Mouse (Mus musculus): Measurements from ENCODE around the gene Myl7. TPM values are rescaled to one million over a fixed set of nuclear protein-coding genes. Genes with fewer than 3 reads are reported as not detected.

Gene Myl7
- polyA plus RNA-seq, 1 experiment from 2014 or later: not detected

- 43% methylated on average over 8 of the region's 8 CpGs for WGBS
- ATAC-seq (replicated peaks): no peak
These were observed 19.9 kb downstream of the Myl7 start for GRCm38 (mm10) chr11:5878661-5879060.

GRCm38 (mm10) chr11:5877921-5878526 is 20.6 kb downstream of the Myl7 start, which contains the start of gene Pold2:
TSS of gene Pold2 (minus strand) at chr11:5878292.
- peak within 1 kb of the TSS; percentile 89 for H3K27ac ChIP-seq
- peak within 1 kb of the TSS; percentile 61 for H3K4me2 ChIP-seq
- peak within 1 kb of the TSS; percentile 79 for H3K4me3 ChIP-seq
- no peaks in the 10 kb centered on the region for H3K9me3 ChIP-seq
- no peaks in the 10 kb centered on the region for H3K27me3 ChIP-seq (replicated peaks)
- under 1% methylated on average over 52 of the region's 52 CpGs for WGBS
- H3K36me3 ChIP-seq (replicated peaks): no peaks in the 10 kb centered on the region
- peak within 1 kb of the TSS; percentile 62 for H3K9ac ChIP-seq
- H3K4me1 ChIP-seq: peaks cover 29% of the 10 kb centered on the region
- peak; percentile 99 for ATAC-seq (replicated peaks)

More at GRCm38 (mm10) chr11:5878661-5879060, 19.9 kb downstream of the Myl7 start:
- H3K27me3 ChIP-seq (replicated peaks): no peaks in the 10 kb centered on the region
- H3K4me1 ChIP-seq: peaks cover 29% of the 10 kb centered on the region
- no peaks in the 10 kb centered on the region for H3K36me3 ChIP-seq (replicated peaks)
- H3K27ac ChIP-seq: peak overlapping the region; percentile 89
- H3K4me2 ChIP-seq: peak overlapping the region; percentile 61
- H3K9ac ChIP-seq: peak overlapping the region; percentile 50
- no peaks in the 10 kb centered on the region for H3K9me3 ChIP-seq
- peak overlapping the region; percentile 79 for H3K4me3 ChIP-seq

GRCm38 (mm10) chr11:5877421-5877820 is 21.2 kb downstream of the Myl7 start:
- no peaks in the 10 kb centered on the region for H3K9me3 ChIP-seq
- no peak for ATAC-seq (replicated peaks)
- peaks cover 5% of the 10 kb centered on the region; the same call in 1 of the 2 replicates for H3K36me3 ChIP-seq (replicated peaks)
- H3K27ac ChIP-seq: no peak overlapping the region
- no peaks in the 10 kb centered on the region for H3K27me3 ChIP-seq (replicated peaks)
- WGBS: 2% methylated on average over 5 of the region's 5 CpGs
- H3K4me2 ChIP-seq: peak overlapping the region; percentile 61
- H3K4me3 ChIP-seq: peak overlapping the region; percentile 79
- H3K9ac ChIP-seq: peak overlapping the region; percentile 62
- peaks cover 29% of the 10 kb centered on the region for H3K4me1 ChIP-seq

GRCm38 (mm10) chr11:5873192-5873591 is 25.4 kb downstream of the Myl7 start:
- H3K4me3 ChIP-seq: no peak overlapping the region
- 93% methylated on average over 9 of the region's 9 CpGs for WGBS
- H3K4me1 ChIP-seq: peaks cover 19% of the 10 kb centered on the region
- ATAC-seq (replicated peaks): no peak
- no peak overlapping the region for H3K27ac ChIP-seq
- no peak overlapping the region for H3K9ac ChIP-seq
- no peak overlapping the region for H3K4me2 ChIP-seq
- no peaks in the 10 kb centered on the region for H3K9me3 ChIP-seq
- peaks cover 9% of the 10 kb centered on the region for H3K36me3 ChIP-seq (replicated peaks)
- H3K27me3 ChIP-seq (replicated peaks): no peaks in the 10 kb centered on the region

- ATAC-seq (replicated peaks): no peak
- Histone ChIP-seq H3K4me3 (no peak overlapping the region), H3K27ac (no peak overlapping the region), H3K9ac (no peak overlapping the region), H3K4me1 (peaks cover 19% of the 10 kb centered on the region), H3K36me3 (replicated peaks) (peaks cover 9% of the 10 kb centered on the region), H3K4me2 (no peak overlapping the region), H3K9me3 (no peaks in the 10 kb centered on the region), H3K27me3 (replicated peaks) (no peaks in the 10 kb centered on the region)
- 96% methylated on average over 11 of the region's 11 CpGs for WGBS
These were observed 25.9 kb downstream of the Myl7 start for GRCm38 (mm10) chr11:5872707-5873106.

GRCm38 (mm10) chr11:5870069-5870468 is 28.5 kb downstream of the Myl7 start:
- H3K36me3 ChIP-seq (replicated peaks): peaks cover 9% of the 10 kb centered on the region
- no peak overlapping the region for H3K4me2 ChIP-seq
- no peaks in the 10 kb centered on the region for H3K27me3 ChIP-seq (replicated peaks)
- H3K27ac ChIP-seq: no peak overlapping the region
- H3K9ac ChIP-seq: no peak overlapping the region
- no peaks in the 10 kb centered on the region for H3K9me3 ChIP-seq
- 86% methylated on average over 16 of the region's 16 CpGs for WGBS
- H3K4me3 ChIP-seq: no peak overlapping the region
- no peak for ATAC-seq (replicated peaks)
- H3K4me1 ChIP-seq: no peaks in the 10 kb centered on the region

GRCm38 (mm10) chr11:5869331-5869730 is 29.3 kb downstream of the Myl7 start:
- WGBS: 91% methylated on average over 16 of the region's 16 CpGs
- Histone ChIP-seq H3K4me2 (no peak overlapping the region), H3K9ac (no peak overlapping the region)

GRCm38 (mm10) chr11:5868324-5868723 is 30.3 kb downstream of the Myl7 start:
- H3K4me3 ChIP-seq: no peak overlapping the region
- no peak overlapping the region for H3K27ac ChIP-seq
- H3K9me3 ChIP-seq: no peaks in the 10 kb centered on the region
- no peak overlapping the region for H3K9ac ChIP-seq
- H3K27me3 ChIP-seq (replicated peaks): peaks cover 1% of the 10 kb centered on the region; the same call in 1 of the 2 replicates
- peaks cover 9% of the 10 kb centered on the region for H3K36me3 ChIP-seq (replicated peaks)
- WGBS: 90% methylated on average over 12 of the region's 12 CpGs
- no peak overlapping the region for H3K4me2 ChIP-seq
- ATAC-seq (replicated peaks): no peak
- no peaks in the 10 kb centered on the region for H3K4me1 ChIP-seq

More at GRCm38 (mm10) chr11:5869331-5869730, 29.3 kb downstream of the Myl7 start:
- H3K9me3 ChIP-seq: no peaks in the 10 kb centered on the region
- no peaks in the 10 kb centered on the region for H3K4me1 ChIP-seq
- no peaks in the 10 kb centered on the region for H3K27me3 ChIP-seq (replicated peaks)
- H3K4me3 ChIP-seq: no peak overlapping the region
- ATAC-seq (replicated peaks): no peak
- no peak overlapping the region for H3K27ac ChIP-seq
- H3K36me3 ChIP-seq (replicated peaks): peaks cover 9% of the 10 kb centered on the region

- 88% methylated on average over 2 of the region's 2 CpGs for WGBS
These were observed 31.4 kb downstream of the Myl7 start for GRCm38 (mm10) chr11:5867196-5867595.

GRCm38 (mm10) chr11:5862394-5863105 is 36.0 kb downstream of the Myl7 start:
- Histone ChIP-seq H3K27me3 (replicated peaks) (peaks cover 31% of the 10 kb centered on the region), H3K27ac (no peak overlapping the region), H3K4me3 (peak overlapping the region; percentile 26), H3K4me2 (0 out of 2 replicates have a peak overlapping the region, but pooled peaks have one; percentile 50), H3K36me3 (replicated peaks) (no peaks in the 10 kb centered on the region), H3K9ac (no peak overlapping the region), H3K4me1 (peaks cover 10% of the 10 kb centered on the region), H3K9me3 (no peaks in the 10 kb centered on the region)
- ATAC-seq (replicated peaks): no peak
- 33% methylated on average over 15 of the region's 15 CpGs for WGBS

More at GRCm38 (mm10) chr11:5867196-5867595, 31.4 kb downstream of the Myl7 start:
- Histone ChIP-seq H3K9ac (no peak overlapping the region), H3K4me3 (no peak overlapping the region), H3K27me3 (replicated peaks) (peaks cover 13% of the 10 kb centered on the region), H3K4me2 (no peak overlapping the region), H3K9me3 (no peaks in the 10 kb centered on the region), H3K36me3 (replicated peaks) (peaks cover 3% of the 10 kb centered on the region), H3K27ac (no peak overlapping the region), H3K4me1 (peaks cover 1% of the 10 kb centered on the region; the same call in 1 of the 2 replicates)
- ATAC-seq (replicated peaks): no peak

GRCm38 (mm10) chr11:5861678-5862393 is 36.7 kb downstream of the Myl7 start, which contains the start of gene Aebp1:
TSS of gene Aebp1 (plus strand) at chr11:5861947.
- no peaks in the 10 kb centered on the region for H3K36me3 ChIP-seq (replicated peaks)
- WGBS: 5% methylated on average over 58 of the region's 59 CpGs
- peak within 1 kb of the TSS; percentile 13 for H3K9ac ChIP-seq
- H3K4me3 ChIP-seq: peak within 1 kb of the TSS; percentile 26
- peaks cover 10% of the 10 kb centered on the region for H3K4me1 ChIP-seq
- no peaks in the 10 kb centered on the region for H3K9me3 ChIP-seq
- H3K4me2 ChIP-seq: peak within 1 kb of the TSS; percentile 50
- ATAC-seq (replicated peaks): 0 out of 2 replicates have a peak, but pooled peaks have one; percentile 50
- peaks cover 31% of the 10 kb centered on the region for H3K27me3 ChIP-seq (replicated peaks)
- no peak within 1 kb of the TSS for H3K27ac ChIP-seq

- peaks cover 10% of the 10 kb centered on the region for H3K4me1 ChIP-seq
- H3K4me3 ChIP-seq: no peak overlapping the region
- H3K9ac ChIP-seq: no peak overlapping the region
- no peaks in the 10 kb centered on the region for H3K9me3 ChIP-seq
- 56% methylated on average over 6 of the region's 6 CpGs for WGBS
- no peak for ATAC-seq (replicated peaks)
- H3K4me2 ChIP-seq: no peak overlapping the region
- H3K36me3 ChIP-seq (replicated peaks): no peaks in the 10 kb centered on the region
- H3K27ac ChIP-seq: no peak overlapping the region
- peaks cover 31% of the 10 kb centered on the region for H3K27me3 ChIP-seq (replicated peaks)
These were observed 37.9 kb downstream of the Myl7 start for GRCm38 (mm10) chr11:5860639-5861038.
